Mouse (Mus musculus) thymus, adult 2 months (tissue): ENCODE measurements around the gene Olfr804. TPM values are rescaled to one million over a fixed set of nuclear protein-coding genes. Genes with fewer than 3 reads are reported as not detected.

Experiments used
- DNase-seq: peaks from one replicate; pipeline ENCODE4 v3.0.0; 2021
- H3K27ac ChIP-seq: fragments of 200-500 bp; 2 replicates; pipeline ENCODE4 v1.5.1; 2012; ENCODE audit warnings: low read length, control low read depth; ENCODE audit not compliant: control insufficient read depth, insufficient read depth
- H3K27me3 ChIP-seq: fragments of 200-500 bp; 2 replicates; pipeline ENCODE4 v1.6.1; 2012; ENCODE audit warnings: mild to moderate bottlenecking, low read length, moderate library complexity, mixed read lengths; ENCODE audit not compliant: control insufficient read depth, insufficient read depth
- H3K36me3 ChIP-seq: fragments of 200-500 bp; 2 replicates; pipeline ENCODE4 v1.6.1; 2012; ENCODE audit warnings: mild to moderate bottlenecking, low read length, moderate library complexity; ENCODE audit not compliant: control insufficient read depth, insufficient read depth
- H3K4me1 ChIP-seq: fragments of 200-500 bp; replicated peaks from 2 replicates; pipeline ENCODE4 v1.6.1; 2012; ENCODE audit warnings: low read length; ENCODE audit not compliant: control insufficient read depth, insufficient read depth
- H3K4me3 ChIP-seq: fragments of 200-500 bp; 2 replicates; pipeline ENCODE4 v1.5.1; 2012; ENCODE audit warnings: mild to moderate bottlenecking, low read length, control low read depth, moderate library complexity; ENCODE audit not compliant: control insufficient read depth, insufficient read depth
- CTCF ChIP-seq: fragments of 200-500 bp; IDR thresholded peaks from 2 replicates; pipeline ENCODE4 v1.5.1; 2012; ENCODE audit warnings: mild to moderate bottlenecking, control low read depth, low read length, moderate library complexity, borderline replicate concordance; ENCODE audit not compliant: control insufficient read depth, poor library complexity, insufficient read depth; ENCODE audit errors: extremely low read depth
- POLR2A ChIP-seq: fragments of 200-500 bp; IDR thresholded peaks from 2 replicates; pipeline ENCODE4 v1.6.1; 2012; ENCODE audit warnings: mild to moderate bottlenecking, low read length, control low read depth, moderate library complexity; ENCODE audit not compliant: control insufficient read depth, poor library complexity, insufficient read depth; ENCODE audit errors: extremely low read depth
- WGBS: fragments of 180-500 bp; shearing (Covaris S2); methylation state at CpG from one replicate; pipeline ENCODE4 v1.1.7; 2018; 5-methylcytosine and 5-hydroxymethylcytosine counted together
- polyA plus RNA-seq: library from polyadenylated mRNA; depleted of rRNA; stranded (reverse); fragments of >200 nt; gene quantifications from 2 replicates; pipeline ENCODE4 v1.2.3, GENCODE M21; 2012; rRNA removed

Olfr804 gene
- not detected in 2 replicates for polyA plus RNA-seq

GRCm38 (mm10) chr10:129702910-129703309, at the start of gene Olfr804:
Gene Olfr804 (plus strand): TSS chr10:129703210.
- no peaks in the 10 kb centered on the region for H3K36me3 ChIP-seq
- no peaks in the 10 kb centered on the region for H3K27me3 ChIP-seq
- H3K27ac ChIP-seq: no peak within 1 kb of the TSS
- TF ChIP-seq POLR2A (no peak), CTCF (no peak)
- no peak for DNase-seq
- H3K4me1 ChIP-seq: no peaks in the 10 kb centered on the region
- H3K4me3 ChIP-seq: no peak within 1 kb of the TSS

- no peak within 1 kb of the TSS for H3K27ac ChIP-seq
- H3K4me1 ChIP-seq: no peaks in the 10 kb centered on the region
- H3K36me3 ChIP-seq: no peaks in the 10 kb centered on the region
- DNase-seq: no peak
- no peak within 1 kb of the TSS for H3K4me3 ChIP-seq
- no peak for TF ChIP-seq CTCF
- no peak for TF ChIP-seq POLR2A
- H3K27me3 ChIP-seq: no peaks in the 10 kb centered on the region
Measured at GRCm38 (mm10) chr10:129657394-129657793, 45.6 kb upstream of the Olfr804 start, which contains the start of gene Olfr800. Gene Olfr800 (plus strand): TSS chr10:129657694.

- WGBS: 93% methylated on average over 1 of the region's 1 CpGs
Measured at GRCm38 (mm10) chr10:129673765-129674164, 29.2 kb upstream of the Olfr804 start, which contains the start of gene Olfr801. Gene Olfr801 (minus strand): TSS chr10:129673865.

GRCm38 (mm10) chr10:129688069-129688468, 14.9 kb upstream of the Olfr804 start, which contains the start of gene Olfr802:
Gene Olfr802 (minus strand): TSS chr10:129688169.
- no peak for DNase-seq
- no peaks in the 10 kb centered on the region for H3K4me1 ChIP-seq
- 65% methylated on average over 1 of the region's 1 CpGs for WGBS
- no peaks in the 10 kb centered on the region for H3K36me3 ChIP-seq
- no peaks in the 10 kb centered on the region for H3K27me3 ChIP-seq
- TF ChIP-seq CTCF (no peak), POLR2A (no peak)
- no peak within 1 kb of the TSS for H3K4me3 ChIP-seq
- no peak within 1 kb of the TSS for H3K27ac ChIP-seq

More at GRCm38 (mm10) chr10:129673765-129674164, 29.2 kb upstream of the Olfr804 start, which contains the start of gene Olfr801:
- DNase-seq: no peak
- Histone ChIP-seq H3K27me3 (no peaks in the 10 kb centered on the region), H3K4me3 (no peak within 1 kb of the TSS), H3K4me1 (no peaks in the 10 kb centered on the region), H3K36me3 (no peaks in the 10 kb centered on the region), H3K27ac (no peak within 1 kb of the TSS)
- no peak for TF ChIP-seq CTCF
- no peak for TF ChIP-seq POLR2A

GRCm38 (mm10) chr10:129694186-129694585, 8.8 kb upstream of the Olfr804 start, which contains the start of gene Olfr803:
Gene Olfr803 (minus strand): TSS chr10:129694286.
- WGBS: 87% methylated on average over 2 of the region's 2 CpGs
- no peaks in the 10 kb centered on the region for H3K36me3 ChIP-seq
- no peak for DNase-seq
- H3K27me3 ChIP-seq: no peaks in the 10 kb centered on the region
- H3K4me1 ChIP-seq: no peaks in the 10 kb centered on the region
- TF ChIP-seq CTCF: no peak
- TF ChIP-seq POLR2A: no peak
- no peak within 1 kb of the TSS for H3K4me3 ChIP-seq
- no peak within 1 kb of the TSS for H3K27ac ChIP-seq

- 97% methylated on average over 2 of the region's 2 CpGs for WGBS
- Histone ChIP-seq H3K36me3 (no peaks in the 10 kb centered on the region), H3K27me3 (no peaks in the 10 kb centered on the region), H3K27ac (no peak within 1 kb of the TSS), H3K4me3 (no peak within 1 kb of the TSS), H3K4me1 (no peaks in the 10 kb centered on the region)
- DNase-seq: no peak
- no peak for TF ChIP-seq POLR2A
- no peak for TF ChIP-seq CTCF
Measured at GRCm38 (mm10) chr10:129729275-129729674, 26.3 kb downstream of the Olfr804 start, which contains the start of gene Olfr805. Gene Olfr805 (minus strand): TSS chr10:129729375.

GRCm38 (mm10) chr10:129741821-129742220, 38.8 kb downstream of the Olfr804 start, which contains the start of gene Olfr806:
Gene Olfr806 (minus strand): TSS chr10:129741921.
- H3K4me1 ChIP-seq: no peaks in the 10 kb centered on the region
- no peak for TF ChIP-seq CTCF
- TF ChIP-seq POLR2A: no peak
- no peaks in the 10 kb centered on the region for H3K27me3 ChIP-seq
- H3K27ac ChIP-seq: no peak within 1 kb of the TSS
- no peak for DNase-seq
- no peaks in the 10 kb centered on the region for H3K36me3 ChIP-seq
- H3K4me3 ChIP-seq: no peak within 1 kb of the TSS
